Mouse (Mus musculus) midbrain, embryonic 10.5 days (tissue): ENCODE results near the gene Ccn5. TPM values are rescaled to one million over a fixed set of nuclear protein-coding genes. Genes with fewer than 3 reads are reported as not detected.

Experiments used
- DNase-seq: peaks from one replicate; pipeline ENCODE4 v3.0.0-alpha.2; 2017; ENCODE audit warnings: low spot score
- H3K27ac ChIP-seq: fragments of 300-500 bp; sonication (generic); replicated peaks from 2 replicates; pipeline ENCODE4 v1.5.1; 2016; ENCODE audit warnings: mild to moderate bottlenecking
- H3K27me3 ChIP-seq: fragments of 300-500 bp; sonication (generic); 2 replicates; pipeline ENCODE4 v1.6.1; 2016; ENCODE audit warnings: low read depth, mild to moderate bottlenecking; ENCODE audit not compliant: poor library complexity, severe bottlenecking
- H3K36me3 ChIP-seq: fragments of 300-500 bp; sonication (generic); 2 replicates; pipeline ENCODE4 v1.6.1; 2016; ENCODE audit warnings: mild to moderate bottlenecking, moderate library complexity
- H3K4me1 ChIP-seq: fragments of 300-500 bp; sonication (generic); 2 replicates; pipeline ENCODE4 v1.6.1; 2016
- H3K4me3 ChIP-seq: fragments of 300-500 bp; sonication (generic); 2 replicates; pipeline ENCODE4 v1.5.1; 2016; ENCODE audit warnings: mild to moderate bottlenecking, moderate library complexity
- H3K9me3 ChIP-seq: fragments of 300-500 bp; sonication (generic); replicated peaks from 2 replicates; pipeline ENCODE4 v1.6.1; 2016; ENCODE audit warnings: mild to moderate bottlenecking
- WGBS: fragments of 180-500 bp; shearing (Covaris S2); methylation state at CpG from one replicate; pipeline ENCODE4 v1.1.7; 2016; 5-methylcytosine and 5-hydroxymethylcytosine counted together
- polyA plus RNA-seq: library from polyadenylated mRNA; unstranded; fragments of >200 nt; fragmentation: Nextera tagmentation; extraction: Ambion mirVana; gene quantifications from 2 replicates; pipeline ENCODE4 v1.2.1, GENCODE M21; 2016

Gene Ccn5
- polyA plus RNA-seq, 1 experiment from 2014 or later = 0.39 TPM

DNA sequence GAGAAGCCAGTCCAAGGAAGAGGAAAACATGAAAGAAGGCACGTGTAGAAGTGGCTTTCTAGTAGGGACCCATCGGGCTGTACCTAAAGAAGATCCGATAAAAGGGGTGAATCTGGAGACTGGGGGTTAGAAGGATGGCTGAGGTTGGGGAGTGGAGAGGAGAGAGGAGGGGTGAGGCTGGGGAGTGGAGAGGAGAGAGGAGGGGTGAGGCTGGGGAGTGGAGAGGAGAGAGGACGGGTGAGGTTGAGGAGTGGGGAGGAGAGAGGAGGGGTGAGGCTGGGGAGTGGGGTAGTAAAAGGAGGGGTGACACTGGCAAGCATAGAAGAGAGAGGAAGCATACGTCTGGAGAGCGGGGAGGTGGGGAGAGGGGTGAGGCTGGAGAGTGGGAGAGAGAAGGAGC, 36.6 kb downstream of the Ccn5 start:
- no peak overlapping the region for H3K4me3 ChIP-seq
- no peak overlapping the region for H3K27ac ChIP-seq
- H3K4me1 ChIP-seq = peaks cover 15% of the 10 kb centered on the region
- peaks cover 78% of the 10 kb centered on the region for H3K27me3 ChIP-seq
- H3K36me3 ChIP-seq = no peaks in the 10 kb centered on the region
- DNase-seq = no peak
- 86% methylated on average over 6 of the region's 6 CpGs for WGBS
- H3K9me3 ChIP-seq = no peaks in the 10 kb centered on the region

- WGBS = 18% methylated on average over 50 of the region's 50 CpGs
- H3K36me3 ChIP-seq = no peaks in the 10 kb centered on the region
- peak overlapping the region; percentile 36 for H3K4me3 ChIP-seq
- H3K4me1 ChIP-seq = peaks cover 14% of the 10 kb centered on the region
- H3K9me3 ChIP-seq = no peaks in the 10 kb centered on the region
- peaks cover 67% of the 10 kb centered on the region for H3K27me3 ChIP-seq
- H3K27ac ChIP-seq = no peak overlapping the region
- DNase-seq = peak; percentile 62
Observed at GRCm38 (mm10) chr2:163858254-163858947, 37.7 kb downstream of the Ccn5 start.

DNA sequence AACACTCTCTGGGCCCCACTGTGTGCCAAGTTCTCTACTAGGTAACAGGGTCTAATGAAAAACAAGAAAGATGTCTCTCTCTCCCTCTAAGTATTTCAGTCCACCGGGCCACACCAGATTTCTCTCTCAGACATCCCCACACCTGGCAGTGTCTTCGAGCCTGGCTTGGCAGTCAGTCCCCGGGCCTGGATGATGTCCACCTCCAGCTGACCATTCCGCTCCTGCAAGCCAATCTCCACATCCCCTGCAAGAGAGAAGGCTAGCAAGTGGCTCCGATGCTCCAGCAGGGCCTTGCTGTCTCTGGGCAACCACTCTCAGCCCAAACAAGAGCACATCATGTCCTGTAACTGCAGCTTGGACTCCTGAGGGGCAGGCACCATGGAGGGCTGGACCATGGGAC, 44.6 kb downstream of the Ccn5 start:
- H3K4me1 ChIP-seq = peaks cover 4% of the 10 kb centered on the region
- WGBS = 95% methylated on average over 5 of the region's 5 CpGs
- no peak for DNase-seq

DNA sequence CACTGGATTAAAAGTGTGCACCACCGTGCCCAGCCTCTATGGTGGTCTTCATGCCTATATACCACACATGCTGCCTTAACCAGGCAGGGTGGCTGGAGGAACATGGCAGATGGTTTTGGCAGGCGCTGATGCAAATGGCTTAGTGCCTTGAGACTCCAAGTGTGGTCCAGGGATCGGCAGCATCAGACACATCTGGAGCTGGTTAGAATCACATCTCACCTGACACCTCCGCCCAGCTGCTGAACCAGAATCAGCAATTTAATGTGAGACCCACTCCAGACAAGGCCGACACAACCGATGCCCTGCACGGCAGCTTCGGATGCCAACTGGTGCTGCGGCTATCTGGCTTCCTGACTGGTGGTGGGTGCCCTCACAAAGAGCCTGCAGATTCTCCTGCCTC, 45.4 kb downstream of the Ccn5 start:
- no peaks in the 10 kb centered on the region for H3K9me3 ChIP-seq
- DNase-seq = no peak
- no peak overlapping the region for H3K4me3 ChIP-seq
- no peaks in the 10 kb centered on the region for H3K36me3 ChIP-seq
- no peaks in the 10 kb centered on the region for H3K27me3 ChIP-seq
- no peak overlapping the region for H3K27ac ChIP-seq
- H3K4me1 ChIP-seq = peaks cover 4% of the 10 kb centered on the region
- WGBS = 92% methylated on average over 9 of the region's 9 CpGs

More for the DNA sequence above, 44.6 kb downstream of the Ccn5 start:
- Histone ChIP-seq H3K9me3 (no peaks in the 10 kb centered on the region), H3K27ac (no peak overlapping the region), H3K36me3 (no peaks in the 10 kb centered on the region), H3K27me3 (no peaks in the 10 kb centered on the region), H3K4me3 (no peak overlapping the region)

- Histone ChIP-seq H3K9me3 (no peaks in the 10 kb centered on the region), H3K27ac (no peak overlapping the region), H3K4me1 (peaks cover 13% of the 10 kb centered on the region), H3K27me3 (no peaks in the 10 kb centered on the region), H3K36me3 (no peaks in the 10 kb centered on the region), H3K4me3 (no peak overlapping the region)
- DNase-seq = no peak
- WGBS = 77% methylated on average over 5 of the region's 5 CpGs
Observed at GRCm38 (mm10) chr2:163869783-163870182, 49.1 kb downstream of the Ccn5 start.

DNA sequence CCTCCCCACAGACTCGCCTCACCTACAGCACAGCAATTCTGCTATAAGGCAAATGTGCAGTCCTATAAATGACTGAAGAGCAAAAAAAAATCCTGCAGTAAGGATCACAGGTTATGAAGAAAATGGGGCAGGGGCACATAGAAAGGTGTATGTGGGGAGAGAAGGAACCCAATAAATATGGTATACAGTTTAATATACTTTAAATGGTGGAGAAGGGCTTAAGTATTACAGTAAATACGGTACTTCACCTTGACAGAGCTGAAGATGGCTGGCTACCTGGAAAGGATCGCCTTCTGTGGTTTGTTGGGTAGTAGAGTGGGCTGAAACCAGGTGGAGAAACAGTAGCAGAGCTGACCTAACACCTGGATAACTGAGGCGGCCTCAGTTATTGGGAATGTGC, 50.6 kb downstream of the Ccn5 start:
- WGBS = 91% methylated on average over 4 of the region's 4 CpGs
- Histone ChIP-seq H3K27ac (no peak overlapping the region), H3K4me1 (peaks cover 27% of the 10 kb centered on the region), H3K36me3 (no peaks in the 10 kb centered on the region), H3K27me3 (peaks cover 1% of the 10 kb centered on the region), H3K9me3 (no peaks in the 10 kb centered on the region), H3K4me3 (no peak overlapping the region)
- no peak for DNase-seq

DNA sequence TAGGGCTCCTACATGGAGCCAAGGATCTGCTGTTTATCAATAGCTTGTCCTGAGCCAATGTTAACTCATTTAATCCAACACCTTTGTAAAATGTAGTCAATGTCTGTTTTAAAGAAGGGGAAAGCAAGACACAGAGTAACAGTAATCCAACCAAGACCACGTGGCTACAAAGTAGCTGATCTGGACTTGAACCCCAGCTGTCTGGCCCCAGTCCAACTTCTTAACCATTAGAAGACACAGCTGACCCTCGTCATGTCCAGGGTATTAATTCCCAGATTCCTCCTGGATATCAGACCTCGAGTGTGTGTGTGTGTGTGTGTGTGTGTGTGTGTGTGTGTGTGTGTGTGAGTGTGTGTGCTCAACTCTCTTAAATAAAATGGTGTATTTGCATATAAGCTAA, 51.2 kb downstream of the Ccn5 start:
- Histone ChIP-seq H3K36me3 (no peaks in the 10 kb centered on the region), H3K4me1 (peaks cover 32% of the 10 kb centered on the region), H3K27me3 (peaks cover 7% of the 10 kb centered on the region), H3K4me3 (no peak overlapping the region), H3K27ac (no peak overlapping the region), H3K9me3 (no peaks in the 10 kb centered on the region)
- 85% methylated on average over 3 of the region's 3 CpGs for WGBS
- DNase-seq = no peak

- no peaks in the 10 kb centered on the region for H3K9me3 ChIP-seq
- WGBS = 36% methylated on average over 5 of the region's 5 CpGs
- peak overlapping the region; percentile 62 for H3K27ac ChIP-seq
- peak; percentile 46 for DNase-seq
- H3K27me3 ChIP-seq = peaks cover 12% of the 10 kb centered on the region
- H3K36me3 ChIP-seq = no peaks in the 10 kb centered on the region
- no peak overlapping the region for H3K4me3 ChIP-seq
- H3K4me1 ChIP-seq = peaks cover 38% of the 10 kb centered on the region
Observed at GRCm38 (mm10) chr2:163874877-163875276, 54.2 kb downstream of the Ccn5 start.

DNA sequence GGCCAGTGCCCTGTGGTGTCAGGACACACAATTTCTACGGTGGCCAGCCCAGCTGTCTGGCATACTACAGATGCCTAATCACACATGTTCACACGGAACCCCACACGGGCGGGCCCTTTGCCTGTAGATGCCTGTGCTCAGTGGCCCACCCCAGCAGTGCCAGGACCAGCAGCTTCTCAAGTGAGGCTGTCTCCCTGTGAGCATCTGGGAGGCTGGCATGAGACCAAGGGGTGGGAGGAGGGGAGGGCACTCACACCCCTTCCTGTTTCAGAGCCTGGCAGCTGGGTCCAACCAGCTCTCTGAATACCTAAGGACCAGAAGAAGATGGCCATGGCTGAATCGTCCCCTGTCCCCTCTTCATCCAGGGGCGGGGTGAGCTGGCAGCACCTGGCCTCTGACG, 54.8 kb downstream of the Ccn5 start:
- no peak overlapping the region for H3K4me3 ChIP-seq
- no peaks in the 10 kb centered on the region for H3K9me3 ChIP-seq
- 84% methylated on average over 7 of the region's 7 CpGs for WGBS
- no peak for DNase-seq
- H3K4me1 ChIP-seq = peaks cover 38% of the 10 kb centered on the region
- H3K36me3 ChIP-seq = no peaks in the 10 kb centered on the region
- peak overlapping the region; percentile 62 for H3K27ac ChIP-seq
- H3K27me3 ChIP-seq = peaks cover 12% of the 10 kb centered on the region

- no peak overlapping the region; the same call in 1 of the 2 replicates for H3K27ac ChIP-seq
- no peak for DNase-seq
- H3K4me1 ChIP-seq = peaks cover 38% of the 10 kb centered on the region
- no peak overlapping the region for H3K4me3 ChIP-seq
- peaks cover 12% of the 10 kb centered on the region for H3K27me3 ChIP-seq
- H3K36me3 ChIP-seq = no peaks in the 10 kb centered on the region
- no peaks in the 10 kb centered on the region for H3K9me3 ChIP-seq
- WGBS = 80% methylated on average over 14 of the region's 14 CpGs
Observed at GRCm38 (mm10) chr2:163876830-163877498, 56.3 kb downstream of the Ccn5 start.

- WGBS = 91% methylated on average over 6 of the region's 6 CpGs
- H3K27ac ChIP-seq = no peak overlapping the region
- H3K36me3 ChIP-seq = no peaks in the 10 kb centered on the region
- peaks cover 14% of the 10 kb centered on the region for H3K4me1 ChIP-seq
- H3K27me3 ChIP-seq = peaks cover 12% of the 10 kb centered on the region
- DNase-seq = no peak
- no peaks in the 10 kb centered on the region for H3K9me3 ChIP-seq
- no peak overlapping the region for H3K4me3 ChIP-seq
Observed at GRCm38 (mm10) chr2:163880891-163881290, 60.2 kb downstream of the Ccn5 start.
